ENCODE assay signal across 13 mouse cellular contexts in genomic region chr1:136777263-136777980, GRCm38 (mm10).
DNase-seq lines count a peak whose midpoint lies in the region; ATAC-seq and TF ChIP-seq lines count a peak whose summit lies in the region.
"Had no signal": no experiment of that assay in that cellular context is flagged by ENCODE, and none has a peak within 500 bp of the region (broad histone marks: within the 10 kb centered on the region; RNA-seq: fewer than 3 reads in every experiment).

No protein-coding gene starts in this region.

- peaks cover 31% of the 10 kb centered on the region for H3K27me3 ChIP-seq in hindbrain, embryonic 10.5 days (ENCODE audit: insufficient read depth, poor library complexity, severe bottlenecking)
- no peaks in the 10 kb centered on the region for H3K27me3 ChIP-seq in midbrain, embryonic 16.5 days (ENCODE audit: control insufficient read depth, insufficient read depth, low read depth, low read length)
- no peaks in the 10 kb centered on the region for H3K27me3 ChIP-seq in intestine, postnatal 0 days (replicated peaks; ENCODE audit: control insufficient read depth, insufficient read depth, low read length)

- no peaks in the 10 kb centered on the region for H3K36me3 ChIP-seq in hindbrain, embryonic 10.5 days
- no peaks in the 10 kb centered on the region for H3K36me3 ChIP-seq in midbrain, embryonic 16.5 days (ENCODE audit: control insufficient read depth, insufficient read depth, low read length)
- no peaks in the 10 kb centered on the region for H3K36me3 ChIP-seq in intestine, postnatal 0 days (ENCODE audit: control insufficient read depth, insufficient read depth)

- H3K4me1 ChIP-seq in hindbrain, embryonic 10.5 days (replicated peaks): peaks cover 47% of the 10 kb centered on the region
- peaks cover 21% of the 10 kb centered on the region for H3K4me1 ChIP-seq in midbrain, embryonic 16.5 days (ENCODE audit: control insufficient read depth, insufficient read depth, low read length)
- H3K4me1 ChIP-seq in intestine, postnatal 0 days (replicated peaks; ENCODE audit: control insufficient read depth, insufficient read depth, low read length): no peaks in the 10 kb centered on the region

- H3K4me2 ChIP-seq in midbrain, embryonic 16.5 days (ENCODE audit: low read length): peak overlapping the region; percentile 47
- no peak overlapping the region for H3K4me2 ChIP-seq in intestine, postnatal 0 days (replicated peaks; ENCODE audit: low read depth)

- H3K27ac ChIP-seq in hindbrain, embryonic 10.5 days: no peak overlapping the region
- no peak overlapping the region; the same call in 1 of the 2 replicates for H3K27ac ChIP-seq in midbrain, embryonic 16.5 days (ENCODE audit: low read length)
- no peak overlapping the region for H3K27ac ChIP-seq in intestine, postnatal 0 days (ENCODE audit: low read depth, low read length)
- H3K27ac ChIP-seq: gastrocnemius, adult 2 months; stomach, postnatal 0 days had no signal

- 34% methylated on average over 20 of the region's 20 CpGs for WGBS in hindbrain, embryonic 10.5 days
- 21% methylated on average over 20 of the region's 20 CpGs for WGBS in midbrain, embryonic 16.5 days
- 70% methylated on average over 20 of the region's 20 CpGs for WGBS in intestine, postnatal 0 days

- TF ChIP-seq CTCF in intestine, postnatal 0 days (IDR thresholded peaks at IDR 0.05; ENCODE audit: low read depth): no peak

- 0 out of 2 replicates have a peak overlapping the region, but pooled peaks have one; percentile 24 for H3K4me3 ChIP-seq in hindbrain, embryonic 10.5 days
- no peak overlapping the region for H3K4me3 ChIP-seq in midbrain, embryonic 16.5 days (ENCODE audit: low read depth, low read length)
- no peak overlapping the region for H3K4me3 ChIP-seq in intestine, postnatal 0 days (ENCODE audit: low read depth, low read length)
- H3K4me3 ChIP-seq: gastrocnemius, adult 2 months had no signal

- intact Hi-C loops in heart, postnatal 14 days (cut with DNase I): no loop called here

- ATAC-seq in midbrain, embryonic 16.5 days: no peak
- ATAC-seq in intestine, postnatal 0 days: no peak
- ATAC-seq: CD4-positive, CD25-positive, alpha-beta regulatory T cell, adult 4 months had no signal

- 0 out of 2 replicates have a peak, but pooled peaks cover 8% of the 10 kb centered on the region for H3K9me3 ChIP-seq in hindbrain, embryonic 10.5 days
- no peaks in the 10 kb centered on the region; the same call in 1 of the 2 replicates for H3K9me3 ChIP-seq in midbrain, embryonic 16.5 days (replicated peaks; ENCODE audit: control insufficient read depth, low read length, poor library complexity, severe bottlenecking)
- H3K9me3 ChIP-seq in intestine, postnatal 0 days (ENCODE audit: control insufficient read depth): no peaks in the 10 kb centered on the region

- peak; percentile 83 for DNase-seq in embryo, embryonic 11 days
- DNase-seq in hindbrain, embryonic 10.5 days (ENCODE audit: low spot score): peak; percentile 62
- DNase-seq in kidney, postnatal 10 days: peak; percentile 15
- DNase-seq in cerebellum, postnatal 4 days (ENCODE audit: low spot score in 2 of 2): no peak
- DNase-seq in heart, postnatal 14 days: no peak
- no peak for DNase-seq in spleen, postnatal 36 days (ENCODE audit: low spot score in 2 of 2)
- DNase-seq: gastrocnemius, adult 2 months; layer of hippocampus, adult 9-11 months; right cerebral cortex, adult 18-20 months had no signal

- H3K9ac ChIP-seq in midbrain, embryonic 16.5 days (ENCODE audit: low read depth, low read length): no peak overlapping the region
- H3K9ac ChIP-seq in intestine, postnatal 0 days (ENCODE audit: low read depth, low read length): no peak overlapping the region

Comparison
In these comparisons a context has a peak if more than half of its experiments do, and no peak if none do; other contexts are left out.
1. DNase-seq: peak in embryo, embryonic 11 days (single experiment), hindbrain, embryonic 10.5 days (single experiment) and kidney, postnatal 10 days (single experiment); none in cerebellum, postnatal 4 days (0 of 2), heart, postnatal 14 days (0 of 2) and spleen, postnatal 36 days (0 of 2).